Mouse (Mus musculus) kidney, adult 18-20 months (tissue): ENCODE measurements around the gene G0s2.

ENCODE experiments used
- DNase-seq: peaks from one replicate; pipeline ENCODE4 v3.0.0; 2021

Gene G0s2

DNA sequence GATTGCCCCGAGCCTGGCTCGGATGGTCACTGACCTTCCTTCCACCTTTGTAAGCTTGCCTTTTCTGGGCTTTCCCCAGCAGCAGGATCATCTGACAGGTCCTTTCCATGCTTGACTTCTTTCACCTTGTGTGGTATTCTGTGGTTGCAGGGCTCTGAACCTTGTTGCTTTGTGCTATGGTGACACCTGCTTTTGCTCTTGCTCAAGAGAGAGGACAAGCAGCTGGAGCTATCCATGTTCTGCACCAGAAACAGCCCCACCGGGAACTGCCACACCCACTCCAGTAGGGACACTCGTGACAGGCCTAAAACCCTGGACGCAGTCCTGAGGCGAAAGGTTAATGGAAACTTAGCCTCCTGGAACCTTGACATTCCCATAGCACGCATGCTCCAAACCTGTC lies 21.6 kb downstream of the G0s2 start:
- no peak for DNase-seq

GRCm38 (mm10) chr1:193250026-193250425 lies 23.0 kb downstream of the G0s2 start:
- DNase-seq: no peak

DNA sequence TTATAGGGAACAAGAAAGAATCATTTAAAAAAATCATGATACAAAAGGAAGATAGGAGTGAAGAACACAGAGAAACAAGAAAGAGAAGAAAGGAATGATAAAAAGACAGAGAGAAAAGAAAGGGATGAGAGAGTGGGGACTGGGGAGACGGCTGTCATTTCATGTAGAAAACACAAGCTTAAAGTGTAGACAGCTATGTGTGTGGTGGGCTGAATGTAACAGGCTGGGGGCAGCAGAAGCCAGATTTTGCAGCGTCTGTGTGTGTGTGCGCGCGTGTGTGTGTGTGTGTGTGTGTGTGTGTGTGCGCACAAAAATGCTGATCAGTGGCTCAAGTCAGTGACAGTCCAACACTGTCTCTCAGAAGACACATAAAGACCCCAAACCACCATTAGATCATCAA lies 28.8 kb downstream of the G0s2 start:
- DNase-seq: no peak

- no peak for DNase-seq
These were observed 29.3 kb downstream of the G0s2 start for GRCm38 (mm10) chr1:193243571-193244193.

- no peak for DNase-seq
These were observed 30.2 kb downstream of the G0s2 start for GRCm38 (mm10) chr1:193242863-193243262.

GRCm38 (mm10) chr1:193242238-193242637 lies 30.8 kb downstream of the G0s2 start:
- DNase-seq: no peak

DNA sequence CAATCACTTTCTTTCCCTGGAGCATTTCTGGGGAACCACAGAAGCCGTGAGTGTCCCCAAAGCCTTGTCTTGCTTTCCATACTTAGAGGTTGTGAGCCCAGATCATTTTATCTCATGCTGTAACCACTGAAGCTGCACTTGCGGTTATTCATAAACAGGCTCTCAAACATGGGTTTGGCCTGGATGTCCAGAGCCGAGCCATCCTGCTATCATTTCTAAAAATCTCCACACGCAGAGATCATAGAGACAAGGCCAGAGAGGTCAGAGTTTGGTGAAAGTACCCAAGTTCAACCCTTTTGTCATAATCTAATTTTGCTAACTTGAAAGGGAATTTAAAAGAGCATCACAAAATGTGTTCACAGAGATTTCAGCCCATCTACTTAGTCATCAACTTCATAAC lies 31.6 kb downstream of the G0s2 start:
- no peak for DNase-seq

- DNase-seq: no peak
These were observed 34.6 kb downstream of the G0s2 start for GRCm38 (mm10) chr1:193238426-193238825.

DNA sequence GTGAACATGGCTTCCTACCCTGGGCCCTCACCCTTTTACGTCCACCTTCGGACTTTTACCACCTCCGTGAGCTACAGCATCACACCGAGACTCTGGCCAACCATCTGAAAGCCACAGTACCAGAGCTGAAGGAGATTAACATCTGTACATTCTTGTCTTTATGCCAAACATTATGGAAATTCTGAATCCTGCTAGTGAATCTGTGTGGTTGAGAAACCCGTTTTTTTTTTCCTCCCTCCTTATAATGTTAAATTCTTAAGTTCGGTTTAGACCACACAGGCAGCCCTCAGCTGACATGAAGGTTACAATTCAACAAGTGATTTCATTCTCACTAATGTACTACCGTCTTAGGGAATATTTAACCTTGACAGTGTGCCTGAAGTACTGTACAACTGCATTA lies 38.1 kb downstream of the G0s2 start:
- no peak for DNase-seq

DNA sequence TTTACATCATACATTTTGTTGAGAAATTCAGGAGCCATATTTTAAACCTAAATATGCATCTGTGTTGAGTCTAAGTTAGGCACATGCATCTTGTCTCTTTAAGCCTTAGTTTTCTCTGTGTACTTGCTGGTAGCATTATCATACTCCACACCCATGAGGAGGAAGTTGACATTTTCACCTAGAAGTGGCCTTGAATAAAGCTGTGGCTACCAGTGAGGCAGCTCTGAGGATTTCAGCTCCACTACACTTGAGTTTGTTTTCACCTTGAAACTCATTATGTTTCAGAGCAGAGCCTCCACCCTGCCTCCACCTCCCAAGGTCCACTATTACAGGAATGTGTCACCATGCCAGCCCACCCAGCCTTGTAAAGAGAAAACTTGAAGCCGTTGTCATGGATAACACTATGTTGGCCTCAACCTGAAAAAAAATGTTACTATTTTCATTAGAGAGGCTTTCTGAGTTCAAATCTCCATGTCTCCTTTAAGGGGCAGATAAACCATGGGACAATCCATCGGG lies 38.8 kb downstream of the G0s2 start:
- DNase-seq: no peak

DNA sequence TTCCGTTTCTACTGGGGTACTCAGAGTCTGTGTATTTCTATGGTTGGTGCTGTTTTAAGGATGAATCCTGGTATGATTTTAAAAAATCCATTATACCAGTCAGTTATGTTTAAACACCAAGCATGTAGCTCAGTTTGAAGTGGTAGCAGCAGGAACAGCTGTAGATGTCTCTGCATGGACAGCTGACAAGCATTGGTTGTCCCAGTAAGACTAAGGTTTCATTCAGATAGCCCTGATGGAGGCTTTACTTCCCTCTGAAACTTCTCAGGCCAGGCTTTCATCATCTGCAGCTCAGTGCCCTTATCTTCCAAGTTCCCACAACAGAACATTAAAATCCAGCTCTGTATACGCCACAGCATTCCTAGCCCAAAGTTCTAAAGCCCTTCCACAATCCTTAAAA lies 40.3 kb downstream of the G0s2 start:
- DNase-seq: no peak

- no peak for DNase-seq
These were observed 42.1 kb downstream of the G0s2 start for GRCm38 (mm10) chr1:193230935-193231334.

GRCm38 (mm10) chr1:193230531-193230930 lies 42.5 kb downstream of the G0s2 start:
- DNase-seq: no peak

DNA sequence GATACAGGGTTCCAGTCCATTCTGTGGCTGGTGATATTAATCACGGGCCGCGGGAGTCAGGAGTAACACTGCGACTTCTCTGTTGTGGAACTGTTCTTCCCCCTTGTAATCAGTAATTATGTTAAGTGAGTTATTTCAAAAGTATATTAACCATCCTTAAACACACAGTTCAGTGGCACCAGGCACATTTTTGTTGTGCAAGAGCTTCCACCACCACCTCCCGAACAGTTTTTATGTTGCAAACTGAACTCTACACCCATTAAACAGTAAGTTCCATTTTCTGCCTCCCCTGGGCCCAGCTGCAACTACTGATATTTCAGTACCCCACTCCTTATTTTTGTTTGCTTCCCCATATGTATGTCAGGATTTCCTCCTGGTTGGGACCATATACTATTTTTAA lies 43.4 kb downstream of the G0s2 start:
- no peak for DNase-seq

- DNase-seq: no peak
These were observed 45.5 kb downstream of the G0s2 start for GRCm38 (mm10) chr1:193227537-193227936.

DNA sequence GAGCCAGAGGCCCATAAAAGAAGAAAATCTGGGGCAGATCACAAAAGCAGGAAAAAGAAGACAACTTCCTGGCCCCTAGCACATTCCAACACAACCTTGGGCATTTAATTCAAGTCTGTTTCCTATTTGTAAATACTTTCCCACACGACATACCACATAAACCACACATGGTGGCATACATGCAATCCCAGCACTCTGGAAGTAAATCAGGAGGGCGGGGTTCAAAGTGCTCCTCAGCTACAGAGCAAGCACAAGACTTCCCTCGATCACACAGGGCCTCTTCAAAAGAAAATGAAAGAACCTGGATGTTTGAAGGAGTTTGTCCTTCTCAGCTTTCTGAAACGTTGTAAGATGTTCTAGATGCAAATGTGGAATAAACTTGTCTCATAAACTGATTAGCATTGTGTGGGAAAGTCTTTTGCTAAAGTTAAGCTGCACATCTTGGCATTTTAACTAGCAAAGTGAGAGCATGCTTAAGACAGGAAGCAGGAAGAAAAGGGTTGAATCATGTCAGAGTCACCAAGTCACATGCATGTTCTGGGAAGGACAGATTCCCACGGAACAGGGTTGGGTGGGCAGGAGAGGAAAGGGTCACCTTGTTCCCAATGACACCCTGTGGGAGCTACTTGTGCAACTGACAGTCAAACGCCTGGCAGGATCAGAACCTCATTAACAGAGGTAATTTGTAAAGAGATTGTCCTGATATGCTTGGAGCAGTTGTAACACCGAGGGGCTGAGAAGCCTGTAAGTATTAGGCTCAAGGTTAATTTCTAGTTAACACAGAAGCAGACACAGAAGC lies 46.1 kb downstream of the G0s2 start:
- no peak for DNase-seq

GRCm38 (mm10) chr1:193226114-193226513 lies 46.9 kb downstream of the G0s2 start:
- DNase-seq: no peak

- no peak for DNase-seq
These were observed 47.5 kb downstream of the G0s2 start for GRCm38 (mm10) chr1:193225531-193225930.
